Mouse (Mus musculus) megakaryocyte, embryonic 14.5 days (primary cell): ENCODE measurements around the gene C130050O18Rik.

Experiments used
- FLI1 ChIP-seq: IDR thresholded peaks from 2 replicates; pipeline ENCODE4 v1.6.1; 2012; ENCODE audit warnings: low read length, inconsistent platforms, mixed read lengths
- GATA1 ChIP-seq: IDR thresholded peaks from 3 replicates; pipeline ENCODE4 v1.6.1; 2012; ENCODE audit warnings: mixed read lengths, low read length, inconsistent platforms, borderline replicate concordance

GRCm38 (mm10) chr5:139407121-139407885 lies 2.2 kb downstream of the C130050O18Rik start:
- TF ChIP-seq GATA1, result no peak
- TF ChIP-seq FLI1, result no peak
